Mouse (Mus musculus) induced T-regulatory cell, adult 2 months (primary cell): Measurements from ENCODE around the gene Svip.

Experiments used
- DNase-seq: peaks from one replicate; pipeline ENCODE4 v3.0.0-alpha.2; 2012; ENCODE audit warnings: low read depth

Svip gene

GRCm38 (mm10) chr7:52005511-52006295 is at the start of gene Svip:
Gene Svip (minus strand): TSS chr7:52006018.
- peak; percentile 62 for DNase-seq

- peak; percentile 25 for DNase-seq
Observed at GRCm38 (mm10) chr7:52037600-52038582, 32.1 kb upstream of the Svip start.

- no peak for DNase-seq
Observed at GRCm38 (mm10) chr7:52024050-52024626, 18.3 kb upstream of the Svip start.

GRCm38 (mm10) chr7:52022039-52022438 is 16.2 kb upstream of the Svip start:
- DNase-seq = no peak

GRCm38 (mm10) chr7:52015628-52016027 is 9.8 kb upstream of the Svip start, which contains the start of gene 1700015G11Rik:
Gene 1700015G11Rik (minus strand): TSS chr7:52015728.
- DNase-seq = no peak

GRCm38 (mm10) chr7:52015180-52015579 is 9.4 kb upstream of the Svip start:
- no peak for DNase-seq

- DNase-seq = no peak
Observed at GRCm38 (mm10) chr7:52013457-52013856, 7.6 kb upstream of the Svip start.

GRCm38 (mm10) chr7:52007138-52007537 is 1.3 kb upstream of the Svip start:
- no peak for DNase-seq

- no peak for DNase-seq
Observed at GRCm38 (mm10) chr7:52006296-52006630, 445 bp upstream of the Svip start.

- DNase-seq = no peak
Observed at GRCm38 (mm10) chr7:51991020-51991419, 14.8 kb downstream of the Svip start.

GRCm38 (mm10) chr7:51986909-51987308 is 18.9 kb downstream of the Svip start:
- no peak for DNase-seq

- no peak for DNase-seq
Observed at GRCm38 (mm10) chr7:51985763-51986162, 20.1 kb downstream of the Svip start.

- DNase-seq = no peak
Observed at GRCm38 (mm10) chr7:51982303-51982702, 23.5 kb downstream of the Svip start.

GRCm38 (mm10) chr7:51979271-51979670 is 26.5 kb downstream of the Svip start:
- DNase-seq = peak; percentile 22

GRCm38 (mm10) chr7:51975181-51975580 is 30.6 kb downstream of the Svip start:
- no peak for DNase-seq

- no peak for DNase-seq
Observed at GRCm38 (mm10) chr7:51973526-51973925, 32.3 kb downstream of the Svip start.

GRCm38 (mm10) chr7:51973091-51973490 is 32.7 kb downstream of the Svip start:
- no peak for DNase-seq

- peak; percentile 66 for DNase-seq
Observed at GRCm38 (mm10) chr7:51972252-51972855, 33.5 kb downstream of the Svip start.

GRCm38 (mm10) chr7:51969379-51969778 is 36.4 kb downstream of the Svip start:
- DNase-seq = no peak

- no peak for DNase-seq
Observed at GRCm38 (mm10) chr7:51967581-51967980, 38.2 kb downstream of the Svip start.

- DNase-seq = no peak
Observed at GRCm38 (mm10) chr7:51964681-51965080, 41.1 kb downstream of the Svip start.
